8 mouse cellular contexts compared by ENCODE assay signal in genomic region chr13:23710374-23711089, GRCm38 (mm10). TPM values are rescaled to one million over a fixed set of nuclear protein-coding genes. Genes with fewer than 3 reads are reported as not detected.
A peak's percentile ranks its signal among the peaks of the same experiment; 100 is the strongest.
DNase-seq lines count a peak whose midpoint lies in the region; ATAC-seq and TF ChIP-seq lines count a peak whose summit lies in the region.

TSS of gene Hfe (minus strand) at chr13:23710854.

- peak within 1 kb of the TSS; percentile 17 for H3K27ac ChIP-seq in heart, embryonic 15.5 days
- H3K27ac ChIP-seq in macrophage: peak within 1 kb of the TSS; percentile 64

- no peaks in the 10 kb centered on the region for H3K79me2 ChIP-seq in C2C12 (ENCODE audit: control insufficient read depth, insufficient read depth)
- H3K79me2 ChIP-seq in macrophage (ENCODE audit: inconsistent target): peaks cover 5% of the 10 kb centered on the region; the same call in 1 of the 2 replicates

- H3K9ac ChIP-seq in heart, embryonic 15.5 days: peak within 1 kb of the TSS; percentile 56

- H3K9me3 ChIP-seq in heart, embryonic 15.5 days (replicated peaks): no peaks in the 10 kb centered on the region

- H3K4me3 ChIP-seq in C2C12 (ENCODE audit: insufficient read depth, poor library complexity, severe bottlenecking): peak within 1 kb of the TSS; percentile 31
- H3K4me3 ChIP-seq in heart, embryonic 15.5 days: peak within 1 kb of the TSS; percentile 56
- H3K4me3 ChIP-seq in macrophage (ENCODE audit: inconsistent target): peak within 1 kb of the TSS; percentile 51

- peak; percentile 57; the same call in 1 of the 2 replicates for ATAC-seq in erythroblast, adult 5-6 weeks (replicated peaks; ENCODE audit: low FRiP score, poor library complexity, severe bottlenecking)
- peak; percentile 47 for ATAC-seq in heart, embryonic 15.5 days (replicated peaks; ENCODE audit: insufficient number of reproducible peaks, insufficient read depth, low FRiP score, low read depth)

- no peaks in the 10 kb centered on the region for H3K79me3 ChIP-seq in C2C12 (ENCODE audit: low read depth)

- H3K36me3 ChIP-seq in C2C12 (ENCODE audit: control insufficient read depth, insufficient read depth): no peaks in the 10 kb centered on the region
- no peaks in the 10 kb centered on the region for H3K36me3 ChIP-seq in heart, embryonic 15.5 days
- peaks cover 10% of the 10 kb centered on the region; the same call in 1 of the 2 replicates for H3K36me3 ChIP-seq in macrophage (ENCODE audit: inconsistent target)

- 1% methylated on average over 17 of the region's 17 CpGs for WGBS in heart, embryonic 15.5 days
- 1% methylated on average over 17 of the region's 17 CpGs for WGBS in macrophage (ENCODE audit: missing documents)

- no peak for TF ChIP-seq CTCF in C2C12 (IDR thresholded peaks at IDR 0.05; ENCODE audit: control insufficient read depth, insufficient read depth, insufficient read length)

- peak within 1 kb of the TSS; percentile 51 for H3ac ChIP-seq in C2C12 (ENCODE audit: control insufficient read depth, insufficient read length, low read depth)

- H3K27me3 ChIP-seq in C2C12 (ENCODE audit: control insufficient read depth, insufficient read depth, insufficient read length): no peaks in the 10 kb centered on the region
- no peaks in the 10 kb centered on the region for H3K27me3 ChIP-seq in heart, embryonic 15.5 days

- H3K4me1 ChIP-seq in heart, embryonic 15.5 days (replicated peaks): peaks cover 18% of the 10 kb centered on the region

- peak within 1 kb of the TSS; percentile 87 for H3K4me2 ChIP-seq in heart, embryonic 15.5 days

- DNase-seq in T-cell, adult 2 months (ENCODE audit: low spot score): peak; percentile 74
- peak; percentile 71 for DNase-seq in kidney, postnatal 10 days
- DNase-seq in right cerebral cortex, postnatal 25 days: peak; percentile 32
- DNase-seq in layer of hippocampus, postnatal 14 days (ENCODE audit: low spot score in 2 of 2): no peak

TF ChIP-seq in C2C12, 6 proteins besides CTCF, POLR2A, EP300 and RAD21:
- TF ChIP-seq MAX (IDR thresholded peaks at IDR 0.05) (no peak), USF1 (IDR thresholded peaks at IDR 0.05; ENCODE audit: low read depth) (no peak), CEBPB (IDR thresholded peaks at IDR 0.05; ENCODE audit: low read depth) (no peak)

RNA-seq across cellular contexts. Expression of gene Hfe, which starts in this region (rescaled TPM):
- polyA plus RNA-seq in C2C12 (2012; fragmentation: generic; extraction: Trizol) (0.91 TPM), macrophage (2018) (27.7 to 67.4 TPM (median 36.4 TPM) in 3 replicates)
- 5.0 and 17.9 TPM in 2 replicates for total RNA-seq in erythroblast, adult 5-6 weeks (2015; ENCODE audit: low replicate concordance)
- total RNA-seq in erythroblast, adult 5-6 weeks (2017; ENCODE audit: low replicate concordance): 2.0 and 4.5 TPM in 2 replicates
- polyA plus RNA-seq in heart, embryonic 15.5 days (2015; fragmentation: Nextera tagmentation; extraction: Ambion mirVana): 10.3 and 13.6 TPM in 2 replicates
- total RNA-seq in macrophage (2018; cell fraction: chromatin; rRNA removed): 10 to 100 TPM in 14 of 26 experiments, 1 to 10 TPM in 12; 2.7 to 31.8 (median 15.3) TPM
- 10 to 100 TPM; 25.0 to 63.5 (median 42.9) TPM for total RNA-seq in macrophage (2018; cell fraction: cytosol; rRNA removed)
- total RNA-seq in macrophage (2018; cell fraction: nucleus; rRNA removed): 10 to 100 TPM; 12.6 to 62.1 (median 39.3) TPM
- 1 to 10 TPM; 3.4 to 5.4 TPM for total RNA-seq in layer of hippocampus, postnatal 14 days (2021)

Comparison
In these comparisons a context has a peak if more than half of its experiments do, and no peak if none do; other contexts are left out.
1. DNase-seq: peak in T-cell, adult 2 months (single experiment), kidney, postnatal 10 days (single experiment) and right cerebral cortex, postnatal 25 days (single experiment); none in layer of hippocampus, postnatal 14 days (0 of 2).
2. Peak in every context shown above with its lines, with median percentiles within 50 percentile points of each other: H3K4me3 ChIP-seq.